ENCODE assay signal across 8 mouse cellular contexts in genomic region chr5:24598570-24599006, GRCm38 (mm10). TPM values are rescaled to one million over a fixed set of nuclear protein-coding genes. Genes with fewer than 3 reads are reported as not detected.
A peak's percentile ranks its signal among the peaks of the same experiment; 100 is the strongest.
DNase-seq lines count a peak whose midpoint lies in the region; ATAC-seq and TF ChIP-seq lines count a peak whose summit lies in the region.

No protein-coding gene starts in this region.

- H3K79me3 ChIP-seq in C2C12 (ENCODE audit: low read depth), result peaks cover 2% of the 10 kb centered on the region

- H3K4me1 ChIP-seq in heart, embryonic 10.5 days, result peaks cover 70% of the 10 kb centered on the region
- H3K4me1 ChIP-seq in kidney, embryonic 15.5 days, result peaks cover 61% of the 10 kb centered on the region

- H3K27ac ChIP-seq in heart, embryonic 10.5 days, result peak overlapping the region; percentile 86
- peak overlapping the region; percentile 34; the same call in 1 of the 2 replicates for H3K27ac ChIP-seq in kidney, embryonic 15.5 days

- no peaks in the 10 kb centered on the region for H3K27me3 ChIP-seq in C2C12 (ENCODE audit: control insufficient read depth, insufficient read depth, insufficient read length)
- peaks cover 29% of the 10 kb centered on the region; the same call in 1 of the 2 replicates for H3K27me3 ChIP-seq in heart, embryonic 10.5 days (ENCODE audit: insufficient read depth, poor library complexity, severe bottlenecking)
- H3K27me3 ChIP-seq in kidney, embryonic 15.5 days, result peaks cover 6% of the 10 kb centered on the region; the same call in 1 of the 2 replicates

- peak overlapping the region; percentile 14 for H3K4me3 ChIP-seq in C2C12 (ENCODE audit: insufficient read depth, poor library complexity, severe bottlenecking)
- H3K4me3 ChIP-seq in heart, embryonic 10.5 days, result peak overlapping the region; percentile 68
- H3K4me3 ChIP-seq in kidney, embryonic 15.5 days (replicated peaks), result peak overlapping the region; percentile 53

- peak; percentile 52 for DNase-seq in MN1 (ENCODE audit: low spot score)
- peak; percentile 82 for DNase-seq in embryo, embryonic 11 days
- DNase-seq in heart, embryonic 10.5 days (ENCODE audit: low spot score), result no peak
- peak; percentile 33 for DNase-seq in lung, postnatal 25 days (ENCODE audit: low spot score)
- peak; percentile 45 to 85 for DNase-seq in spleen, postnatal 4 days (ENCODE audit: low spot score in 2 of 2)
- DNase-seq in frontal cortex, adult 2 months (ENCODE audit: extremely low spot score in 1 of 2, low spot score in 1 of 2), result no peak

- peaks cover 17% of the 10 kb centered on the region for H3K79me2 ChIP-seq in C2C12 (ENCODE audit: control insufficient read depth, insufficient read depth)

- peak; percentile 53 for TF ChIP-seq CTCF in C2C12 (IDR thresholded peaks at IDR 0.05; ENCODE audit: control insufficient read depth, insufficient read depth, insufficient read length)

- peak; percentile 29 for ATAC-seq in kidney, embryonic 15.5 days (replicated peaks; ENCODE audit: low FRiP score)

- 1% methylated on average over 41 of the region's 41 CpGs for WGBS in heart, embryonic 10.5 days
- WGBS in kidney, embryonic 15.5 days, result 0% methylated on average over 40 of the region's 41 CpGs

- H3ac ChIP-seq in C2C12 (ENCODE audit: control insufficient read depth, insufficient read length, low read depth), result peak overlapping the region; percentile 58

- H3K9ac ChIP-seq in kidney, embryonic 15.5 days, result peak overlapping the region; percentile 63

- peaks cover 12% of the 10 kb centered on the region for H3K36me3 ChIP-seq in C2C12 (ENCODE audit: control insufficient read depth, insufficient read depth)
- H3K36me3 ChIP-seq in heart, embryonic 10.5 days, result peaks cover 35% of the 10 kb centered on the region
- H3K36me3 ChIP-seq in kidney, embryonic 15.5 days, result peaks cover 26% of the 10 kb centered on the region

- no peaks in the 10 kb centered on the region for H3K9me3 ChIP-seq in heart, embryonic 10.5 days
- H3K9me3 ChIP-seq in kidney, embryonic 15.5 days (replicated peaks), result no peaks in the 10 kb centered on the region

- H3K4me2 ChIP-seq in kidney, embryonic 15.5 days, result peak overlapping the region; percentile 98

TF ChIP-seq in C2C12, 6 proteins besides CTCF, POLR2A, EP300 and RAD21:
- TF ChIP-seq MAX (IDR thresholded peaks at IDR 0.05), result no peak
- no peak for TF ChIP-seq FOSL1 (IDR thresholded peaks at IDR 0.05; ENCODE audit: insufficient read depth, low read length, poor library complexity, severe bottlenecking)
- no peak for TF ChIP-seq MYOD1 (IDR thresholded peaks at IDR 0.05; ENCODE audit: control insufficient read depth, insufficient read length, low read depth)
- no peak for TF ChIP-seq USF1 (IDR thresholded peaks at IDR 0.05; ENCODE audit: low read depth)
- TF ChIP-seq CEBPB (IDR thresholded peaks at IDR 0.05; ENCODE audit: low read depth), result no peak
- no peak for TF ChIP-seq MYOG (IDR thresholded peaks at IDR 0.05; ENCODE audit: control insufficient read depth, extremely low read depth, insufficient read length)

RNA-seq across cellular contexts. Expression of gene Chpf2, which starts 12.0 kb away (rescaled TPM):
- polyA plus RNA-seq in C2C12 (2012; fragmentation: generic; extraction: Trizol), result 37.7 TPM
- polyA plus RNA-seq in heart, embryonic 10.5 days (2016; fragmentation: Nextera tagmentation; extraction: Ambion mirVana), result 19.1 and 22.8 TPM in 2 replicates
- polyA plus RNA-seq in kidney, embryonic 15.5 days (2015; fragmentation: Nextera tagmentation; extraction: Ambion mirVana), result 23.2 and 24.7 TPM in 2 replicates
- 47.1 and 50.5 TPM in 2 replicates for polyA plus RNA-seq in frontal cortex, adult 2 months (2012; rRNA removed)

RNA-seq across cellular contexts. Expression of gene Abcf2, which starts 21.3 kb away (rescaled TPM):
- polyA plus RNA-seq in C2C12 (2012; fragmentation: generic; extraction: Trizol), result 143 TPM
- 107 and 126 TPM in 2 replicates for polyA plus RNA-seq in heart, embryonic 10.5 days (2016; fragmentation: Nextera tagmentation; extraction: Ambion mirVana)
- polyA plus RNA-seq in kidney, embryonic 15.5 days (2015; fragmentation: Nextera tagmentation; extraction: Ambion mirVana), result 118 TPM in 2 replicates
- 78.1 and 86.2 TPM in 2 replicates for polyA plus RNA-seq in frontal cortex, adult 2 months (2012; rRNA removed)

RNA-seq across cellular contexts. Expression of gene Smarcd3, which starts 25.6 kb away (rescaled TPM):
- polyA plus RNA-seq in C2C12 (2012; fragmentation: generic; extraction: Trizol), result 87.6 TPM
- polyA plus RNA-seq in heart, embryonic 10.5 days (2016; fragmentation: Nextera tagmentation; extraction: Ambion mirVana), result 73.7 and 92.1 TPM in 2 replicates
- polyA plus RNA-seq in kidney, embryonic 15.5 days (2015; fragmentation: Nextera tagmentation; extraction: Ambion mirVana), result 26.5 and 33.4 TPM in 2 replicates
- 116 and 135 TPM in 2 replicates for polyA plus RNA-seq in frontal cortex, adult 2 months (2012; rRNA removed)

RNA-seq across cellular contexts. Expression of gene 4931409K22Rik, which starts 42.0 kb away (rescaled TPM):
- not detected for polyA plus RNA-seq in C2C12 (2012; fragmentation: generic; extraction: Trizol)
- 0.06 and 0.09 TPM in 2 replicates for polyA plus RNA-seq in heart, embryonic 10.5 days (2016; fragmentation: Nextera tagmentation; extraction: Ambion mirVana)
- 0.23 TPM in 2 replicates for polyA plus RNA-seq in kidney, embryonic 15.5 days (2015; fragmentation: Nextera tagmentation; extraction: Ambion mirVana)
- polyA plus RNA-seq in frontal cortex, adult 2 months (2012; rRNA removed), result 0.18 and 0.59 TPM in 2 replicates

RNA-seq across cellular contexts. Expression of gene Asb10, which starts 57.8 kb away (rescaled TPM):
- polyA plus RNA-seq in C2C12 (2012; fragmentation: generic; extraction: Trizol), result not detected
- 1.6 and 3.3 TPM in 2 replicates for polyA plus RNA-seq in heart, embryonic 10.5 days (2016; fragmentation: Nextera tagmentation; extraction: Ambion mirVana)
- polyA plus RNA-seq in kidney, embryonic 15.5 days (2015; fragmentation: Nextera tagmentation; extraction: Ambion mirVana), result 0.61 and 0.67 TPM in 2 replicates
- polyA plus RNA-seq in frontal cortex, adult 2 months (2012; rRNA removed), result 0.42 and 0.62 TPM in 2 replicates

Comparison
In these comparisons a context has a peak if more than half of its experiments do, and no peak if none do; other contexts are left out.
1. H3K4me3 ChIP-seq: peak in every context shown above with its lines; median percentile 68 in heart, embryonic 10.5 days; 53 in kidney, embryonic 15.5 days; 14 in C2C12.
2. DNase-seq: peak in MN1 (single experiment), embryo, embryonic 11 days (single experiment), lung, postnatal 25 days (single experiment) and spleen, postnatal 4 days (2 of 2); none in heart, embryonic 10.5 days (single experiment) and frontal cortex, adult 2 months (0 of 2).